Comparison of ENCODE assay signal across 9 mouse cellular contexts in genomic region chr11:115172825-115173287, GRCm38 (mm10). TPM values are rescaled to one million over a fixed set of nuclear protein-coding genes. Genes with fewer than 3 reads are reported as not detected.
DNase-seq lines count a peak whose midpoint lies in the region; ATAC-seq and TF ChIP-seq lines count a peak whose summit lies in the region.
"Had no signal": no experiment of that assay in that cellular context is flagged by ENCODE, and none has a peak within 500 bp of the region (broad histone marks: within the 10 kb centered on the region; RNA-seq: fewer than 3 reads in every experiment).

No protein-coding gene starts in this region.

- H3K27ac ChIP-seq in neural tube, embryonic 12.5 days, result no peak overlapping the region
- H3K27ac ChIP-seq in embryonic facial prominence, embryonic 14.5 days (replicated peaks; ENCODE audit: low read depth, low read length), result 0 out of 2 replicates have a peak overlapping the region, but pooled peaks have one; percentile 75
- H3K27ac ChIP-seq in intestine, postnatal 0 days (ENCODE audit: low read depth, low read length), result peak overlapping the region; percentile 77
- 0 out of 2 replicates have a peak overlapping the region, but pooled peaks have one; percentile 81 for H3K27ac ChIP-seq in lung, postnatal 0 days (ENCODE audit: low read length)
- H3K27ac ChIP-seq in gastrocnemius, adult 2 months, result no peak overlapping the region
- H3K27ac ChIP-seq: macrophage had no signal

- ATAC-seq in neural tube, embryonic 12.5 days (ENCODE audit: low FRiP score, low read depth), result no peak
- ATAC-seq in embryonic facial prominence, embryonic 14.5 days (ENCODE audit: low read depth), result peak; percentile 66; the same call in 1 of the 2 replicates
- ATAC-seq in intestine, postnatal 0 days, result peak; percentile 20; the same call in 1 of the 2 replicates
- ATAC-seq in lung, postnatal 0 days, result peak; percentile 63

- intact Hi-C loops in left cerebral cortex, postnatal 36 days (cut with DNase I), result no loop called here
- intact Hi-C loops in gastrocnemius, adult 2 months (cut with DNase I), result no loop called here

- TF ChIP-seq CTCF in intestine, postnatal 0 days (IDR thresholded peaks at IDR 0.05; ENCODE audit: low read depth), result no peak
- TF ChIP-seq CTCF in lung, postnatal 0 days (IDR thresholded peaks at IDR 0.05), result no peak
- no peak for TF ChIP-seq CTCF in gastrocnemius, adult 2 months (IDR thresholded peaks at IDR 0.05)

- H3K9me3 ChIP-seq in neural tube, embryonic 12.5 days, result no peaks in the 10 kb centered on the region
- no peaks in the 10 kb centered on the region for H3K9me3 ChIP-seq in embryonic facial prominence, embryonic 14.5 days (ENCODE audit: control insufficient read depth, low read length)
- no peaks in the 10 kb centered on the region for H3K9me3 ChIP-seq in intestine, postnatal 0 days (ENCODE audit: control insufficient read depth)
- H3K9me3 ChIP-seq in lung, postnatal 0 days (ENCODE audit: low read length), result no peaks in the 10 kb centered on the region

- H3K4me2 ChIP-seq in neural tube, embryonic 12.5 days (replicated peaks), result peak overlapping the region; percentile 16; the same call in 1 of the 2 replicates
- peak overlapping the region; percentile 8; the same call in 1 of the 2 replicates for H3K4me2 ChIP-seq in embryonic facial prominence, embryonic 14.5 days (ENCODE audit: low read depth, low read length)
- H3K4me2 ChIP-seq in intestine, postnatal 0 days (replicated peaks; ENCODE audit: low read depth), result peak overlapping the region; percentile 45
- 0 out of 2 replicates have a peak overlapping the region, but pooled peaks have one; percentile 31 for H3K4me2 ChIP-seq in lung, postnatal 0 days (replicated peaks; ENCODE audit: low read depth, low read length)

- no peak for TF ChIP-seq EP300 in lung, postnatal 0 days (IDR thresholded peaks at IDR 0.05)

- 28% methylated on average over 4 of the region's 4 CpGs for WGBS in neural tube, embryonic 12.5 days
- 20% methylated on average over 4 of the region's 4 CpGs for WGBS in embryonic facial prominence, embryonic 14.5 days
- 37% methylated on average over 4 of the region's 4 CpGs for WGBS in intestine, postnatal 0 days
- 41% methylated on average over 4 of the region's 4 CpGs for WGBS in lung, postnatal 0 days

- no peak overlapping the region for H3K9ac ChIP-seq in neural tube, embryonic 12.5 days
- no peak overlapping the region for H3K9ac ChIP-seq in embryonic facial prominence, embryonic 14.5 days (ENCODE audit: low read depth, low read length)
- 0 out of 2 replicates have a peak overlapping the region, but pooled peaks have one; percentile 22 for H3K9ac ChIP-seq in intestine, postnatal 0 days (ENCODE audit: low read depth, low read length)
- H3K9ac ChIP-seq in lung, postnatal 0 days (replicated peaks; ENCODE audit: low read depth), result no peak overlapping the region

- H3K27me3 ChIP-seq in neural tube, embryonic 12.5 days (replicated peaks), result peaks cover 2% of the 10 kb centered on the region
- H3K27me3 ChIP-seq in embryonic facial prominence, embryonic 14.5 days (replicated peaks; ENCODE audit: control insufficient read depth, insufficient read depth, low read length), result 0 out of 2 replicates have a peak, but pooled peaks cover 8% of the 10 kb centered on the region
- H3K27me3 ChIP-seq in intestine, postnatal 0 days (replicated peaks; ENCODE audit: control insufficient read depth, insufficient read depth, low read length), result no peaks in the 10 kb centered on the region
- H3K27me3 ChIP-seq in lung, postnatal 0 days (replicated peaks; ENCODE audit: insufficient read depth, low read length), result no peaks in the 10 kb centered on the region

- peaks cover 52% of the 10 kb centered on the region for H3K4me1 ChIP-seq in neural tube, embryonic 12.5 days
- peaks cover 39% of the 10 kb centered on the region for H3K4me1 ChIP-seq in embryonic facial prominence, embryonic 14.5 days (ENCODE audit: control insufficient read depth, insufficient read depth, low read length)
- H3K4me1 ChIP-seq in intestine, postnatal 0 days (replicated peaks; ENCODE audit: control insufficient read depth, insufficient read depth, low read length), result peaks cover 35% of the 10 kb centered on the region
- H3K4me1 ChIP-seq in lung, postnatal 0 days (ENCODE audit: insufficient read depth, low read depth, low read length), result peaks cover 17% of the 10 kb centered on the region

- DNase-seq in neural tube, embryonic 10.5 days (ENCODE audit: extremely low spot score, low spot score), result no peak
- peak; percentile 88 for DNase-seq in embryonic facial prominence, embryonic 14.5 days (ENCODE audit: low spot score)
- peak; percentile 56 for DNase-seq in lung, postnatal 0 days (ENCODE audit: low spot score)
- DNase-seq in left cerebral cortex, postnatal 36 days (ENCODE audit: low spot score in 2 of 2), result no peak
- no peak for DNase-seq in cerebellum, adult 11 months
- no peak for DNase-seq in gastrocnemius, adult 2 months

- no peaks in the 10 kb centered on the region for H3K36me3 ChIP-seq in neural tube, embryonic 12.5 days
- no peaks in the 10 kb centered on the region for H3K36me3 ChIP-seq in embryonic facial prominence, embryonic 14.5 days (ENCODE audit: control insufficient read depth, insufficient read depth, low read length)
- peaks cover 20% of the 10 kb centered on the region; the same call in 1 of the 2 replicates for H3K36me3 ChIP-seq in intestine, postnatal 0 days (ENCODE audit: control insufficient read depth, insufficient read depth)
- no peaks in the 10 kb centered on the region for H3K36me3 ChIP-seq in lung, postnatal 0 days (ENCODE audit: insufficient read depth, low read length)

- no peak overlapping the region for H3K4me3 ChIP-seq in neural tube, embryonic 12.5 days
- no peak overlapping the region for H3K4me3 ChIP-seq in embryonic facial prominence, embryonic 14.5 days (ENCODE audit: low read depth, low read length)
- no peak overlapping the region for H3K4me3 ChIP-seq in intestine, postnatal 0 days (ENCODE audit: low read depth, low read length)
- no peak overlapping the region for H3K4me3 ChIP-seq in lung, postnatal 0 days (ENCODE audit: low read depth, low read length)
- no peak overlapping the region for H3K4me3 ChIP-seq in gastrocnemius, adult 2 months

RNA-seq across cellular contexts. Expression of gene Slc9a3r1, which starts 9.7 kb away (rescaled TPM):
- polyA plus RNA-seq in neural tube, embryonic 12.5 days (2016; fragmentation: Nextera tagmentation; extraction: Ambion mirVana), result 36.7 and 41.1 TPM in 2 replicates
- polyA plus RNA-seq in embryonic facial prominence, embryonic 14.5 days (2014; fragmentation: Nextera tagmentation; extraction: Ambion mirVana), result 40.6 and 43.5 TPM in 2 replicates
- 679 and 754 TPM in 2 replicates for polyA plus RNA-seq in intestine, postnatal 0 days (2015; fragmentation: Nextera tagmentation; extraction: Ambion mirVana)
- polyA plus RNA-seq in lung, postnatal 0 days (2015; fragmentation: Nextera tagmentation; extraction: Ambion mirVana), result 56.9 and 71.2 TPM in 2 replicates
- 10 to 100 TPM; 76.4 to 82.8 TPM for total RNA-seq in left cerebral cortex, postnatal 36 days (2021)
- 1 to 10 TPM; 1.8 to 2.6 TPM for total RNA-seq in gastrocnemius, adult 2 months (2021)

RNA-seq across cellular contexts. Expression of gene Tmem104, which starts 14.4 kb away (rescaled TPM):
- 8.6 and 9.7 TPM in 2 replicates for polyA plus RNA-seq in neural tube, embryonic 12.5 days (2016; fragmentation: Nextera tagmentation; extraction: Ambion mirVana)
- 12.5 and 14.9 TPM in 2 replicates for polyA plus RNA-seq in embryonic facial prominence, embryonic 14.5 days (2014; fragmentation: Nextera tagmentation; extraction: Ambion mirVana)
- 19.2 and 20.1 TPM in 2 replicates for polyA plus RNA-seq in intestine, postnatal 0 days (2015; fragmentation: Nextera tagmentation; extraction: Ambion mirVana)
- polyA plus RNA-seq in lung, postnatal 0 days (2015; fragmentation: Nextera tagmentation; extraction: Ambion mirVana), result 9.6 and 10.5 TPM in 2 replicates
- total RNA-seq in left cerebral cortex, postnatal 36 days (2021), result 10 to 100 TPM; 14.2 to 15.4 TPM
- total RNA-seq in gastrocnemius, adult 2 months (2021), result 1 to 10 TPM; 7.3 to 7.4 TPM

RNA-seq across cellular contexts. Expression of gene Nat9, which starts 14.8 kb away (rescaled TPM):
- 19.7 and 20.3 TPM in 2 replicates for polyA plus RNA-seq in neural tube, embryonic 12.5 days (2016; fragmentation: Nextera tagmentation; extraction: Ambion mirVana)
- polyA plus RNA-seq in embryonic facial prominence, embryonic 14.5 days (2014; fragmentation: Nextera tagmentation; extraction: Ambion mirVana), result 20.0 and 23.3 TPM in 2 replicates
- 35.0 and 35.7 TPM in 2 replicates for polyA plus RNA-seq in intestine, postnatal 0 days (2015; fragmentation: Nextera tagmentation; extraction: Ambion mirVana)
- 30.3 and 30.8 TPM in 2 replicates for polyA plus RNA-seq in lung, postnatal 0 days (2015; fragmentation: Nextera tagmentation; extraction: Ambion mirVana)
- 10 to 100 TPM; 25.2 to 30.1 TPM for total RNA-seq in left cerebral cortex, postnatal 36 days (2021)
- total RNA-seq in gastrocnemius, adult 2 months (2021), result 10 to 100 TPM; 12.7 to 16.3 TPM

RNA-seq across cellular contexts. Expression of gene Cd300lf, which starts 39.1 kb away (rescaled TPM):
- 0.61 TPM in 1 of 2 replicates, not detected in the other for polyA plus RNA-seq in neural tube, embryonic 12.5 days (2016; fragmentation: Nextera tagmentation; extraction: Ambion mirVana)
- 0.14 and 0.56 TPM in 2 replicates for polyA plus RNA-seq in embryonic facial prominence, embryonic 14.5 days (2014; fragmentation: Nextera tagmentation; extraction: Ambion mirVana)
- 1.1 and 1.3 TPM in 2 replicates for polyA plus RNA-seq in intestine, postnatal 0 days (2015; fragmentation: Nextera tagmentation; extraction: Ambion mirVana)
- 12.7 and 13.1 TPM in 2 replicates for polyA plus RNA-seq in lung, postnatal 0 days (2015; fragmentation: Nextera tagmentation; extraction: Ambion mirVana)
- total RNA-seq in left cerebral cortex, postnatal 36 days (2021), result under 1 TPM; 0.44 to 0.48 TPM
- under 1 TPM in 1 of 2 experiments, not detected in 1; 0.31 TPM for total RNA-seq in gastrocnemius, adult 2 months (2021)

Comparison
In these comparisons a context has a peak if more than half of its experiments do, and no peak if none do; other contexts are left out.
1. H3K27ac ChIP-seq: peak in embryonic facial prominence, embryonic 14.5 days (single experiment), intestine, postnatal 0 days (single experiment) and lung, postnatal 0 days (single experiment); none in neural tube, embryonic 12.5 days (single experiment) and gastrocnemius, adult 2 months (single experiment).
2. DNase-seq: peak in embryonic facial prominence, embryonic 14.5 days (single experiment) and lung, postnatal 0 days (single experiment); none in neural tube, embryonic 10.5 days (single experiment), left cerebral cortex, postnatal 36 days (0 of 2), cerebellum, adult 11 months (single experiment) and gastrocnemius, adult 2 months (single experiment).
3. Peak in every context shown above with its lines, with median percentiles within 50 percentile points of each other: H3K4me2 ChIP-seq.